11 mouse cellular contexts compared by ENCODE assay signal in genomic region chr2:155513543-155513942, GRCm38 (mm10). TPM values are rescaled to one million over a fixed set of nuclear protein-coding genes. Genes with fewer than 3 reads are reported as not detected.
DNase-seq lines count a peak whose midpoint lies in the region; ATAC-seq and TF ChIP-seq lines count a peak whose summit lies in the region.
"Had no signal": no experiment of that assay in that cellular context is flagged by ENCODE, and none has a peak within 500 bp of the region (broad histone marks: within the 10 kb centered on the region; RNA-seq: fewer than 3 reads in every experiment).

No protein-coding gene starts in this region.

- H3K27me3 ChIP-seq in embryonic facial prominence, embryonic 14.5 days (replicated peaks; ENCODE audit: control insufficient read depth, insufficient read depth, low read length): no peaks in the 10 kb centered on the region
- H3K27me3 ChIP-seq in hindbrain, postnatal 0 days (ENCODE audit: insufficient read depth, low read length): no peaks in the 10 kb centered on the region
- H3K27me3 ChIP-seq in neural tube, embryonic 14.5 days (ENCODE audit: control insufficient read depth, insufficient read depth, low read length): no peaks in the 10 kb centered on the region
- peaks cover 23% of the 10 kb centered on the region for H3K27me3 ChIP-seq in liver, embryonic 11.5 days (replicated peaks; ENCODE audit: control insufficient read depth, insufficient read depth, low read length)
- H3K27me3 ChIP-seq in liver, embryonic 12.5 days (replicated peaks): peaks cover 49% of the 10 kb centered on the region

- ATAC-seq in embryonic facial prominence, embryonic 14.5 days (ENCODE audit: low read depth): no peak
- ATAC-seq in hindbrain, postnatal 0 days: no peak
- ATAC-seq in neural tube, embryonic 14.5 days (ENCODE audit: low read depth): no peak
- ATAC-seq in liver, embryonic 11.5 days (replicated peaks; ENCODE audit: low FRiP score): no peak
- no peak for ATAC-seq in liver, embryonic 12.5 days

- peak overlapping the region; percentile 45; the same call in 1 of the 2 replicates for H3K4me3 ChIP-seq in embryonic facial prominence, embryonic 14.5 days (ENCODE audit: low read depth, low read length)
- peak overlapping the region; percentile 75 for H3K4me3 ChIP-seq in hindbrain, postnatal 0 days (ENCODE audit: low read length)
- peak overlapping the region; percentile 55 for H3K4me3 ChIP-seq in neural tube, embryonic 14.5 days (ENCODE audit: low read depth, low read length)
- no peak overlapping the region for H3K4me3 ChIP-seq in liver, embryonic 11.5 days (ENCODE audit: low read depth, low read length)
- H3K4me3 ChIP-seq in liver, embryonic 12.5 days: no peak overlapping the region
- H3K4me3 ChIP-seq: liver, embryonic 15.5 days had no signal

- peaks cover 5% of the 10 kb centered on the region; the same call in 1 of the 2 replicates for H3K4me1 ChIP-seq in embryonic facial prominence, embryonic 14.5 days (ENCODE audit: control insufficient read depth, insufficient read depth, low read length)
- H3K4me1 ChIP-seq in hindbrain, postnatal 0 days (ENCODE audit: insufficient read depth, low read length): peaks cover 9% of the 10 kb centered on the region; the same call in 1 of the 2 replicates
- H3K4me1 ChIP-seq in neural tube, embryonic 14.5 days (ENCODE audit: control insufficient read depth, insufficient read depth, low read length): peaks cover 11% of the 10 kb centered on the region; the same call in 1 of the 2 replicates
- H3K4me1 ChIP-seq in liver, embryonic 11.5 days (replicated peaks; ENCODE audit: control insufficient read depth, insufficient read depth, low read length): peaks cover 6% of the 10 kb centered on the region; the same call in 1 of the 2 replicates
- H3K4me1 ChIP-seq in liver, embryonic 12.5 days: peaks cover 13% of the 10 kb centered on the region

- H3K27ac ChIP-seq in embryonic facial prominence, embryonic 14.5 days (replicated peaks; ENCODE audit: low read depth, low read length): no peak overlapping the region
- peak overlapping the region; percentile 85 for H3K27ac ChIP-seq in hindbrain, postnatal 0 days
- H3K27ac ChIP-seq in neural tube, embryonic 14.5 days (ENCODE audit: low read depth, low read length): no peak overlapping the region
- H3K27ac ChIP-seq in liver, embryonic 11.5 days (ENCODE audit: low read depth, low read length): no peak overlapping the region
- no peak overlapping the region for H3K27ac ChIP-seq in liver, embryonic 12.5 days
- H3K27ac ChIP-seq: liver, embryonic 15.5 days had no signal

- peak overlapping the region; percentile 63 for H3K4me2 ChIP-seq in embryonic facial prominence, embryonic 14.5 days (ENCODE audit: low read depth, low read length)
- H3K4me2 ChIP-seq in hindbrain, postnatal 0 days (ENCODE audit: low read depth, low read length): peak overlapping the region; percentile 81
- H3K4me2 ChIP-seq in neural tube, embryonic 14.5 days (ENCODE audit: low read depth, low read length): peak overlapping the region; percentile 52
- no peak overlapping the region for H3K4me2 ChIP-seq in liver, embryonic 11.5 days
- no peak overlapping the region for H3K4me2 ChIP-seq in liver, embryonic 12.5 days
- H3K4me2 ChIP-seq: liver, embryonic 15.5 days had no signal

- no peak; the same call in 1 of the 2 replicates for TF ChIP-seq CTCF in hindbrain, postnatal 0 days (IDR thresholded peaks at IDR 0.05; ENCODE audit: low read depth)

- peak; percentile 38 to 49 for DNase-seq in left cerebral cortex, adult 18-20 months (ENCODE audit: low spot score in 2 of 2)
- DNase-seq in left cerebral cortex, adult 8-10 months (ENCODE audit: low spot score in 2 of 2): no peak
- DNase-seq in embryonic facial prominence, embryonic 14.5 days (ENCODE audit: low spot score): no peak
- peak; percentile 68 for DNase-seq in hindbrain, postnatal 0 days (ENCODE audit: low spot score)
- no peak for DNase-seq in liver, embryonic 11.5 days (ENCODE audit: low spot score)
- DNase-seq in kidney, adult 18-20 months: no peak
- DNase-seq: adrenal gland, postnatal 25 days had no signal

- H3K9me3 ChIP-seq in embryonic facial prominence, embryonic 14.5 days (ENCODE audit: control insufficient read depth, low read length): no peaks in the 10 kb centered on the region
- no peaks in the 10 kb centered on the region for H3K9me3 ChIP-seq in hindbrain, postnatal 0 days (ENCODE audit: low read length)
- no peaks in the 10 kb centered on the region for H3K9me3 ChIP-seq in neural tube, embryonic 14.5 days (ENCODE audit: control insufficient read depth, low read length)
- H3K9me3 ChIP-seq in liver, embryonic 11.5 days (ENCODE audit: control insufficient read depth, low read length): no peaks in the 10 kb centered on the region
- H3K9me3 ChIP-seq in liver, embryonic 12.5 days (replicated peaks): no peaks in the 10 kb centered on the region
- H3K9me3 ChIP-seq: G1E; liver, embryonic 15.5 days had no signal

- H3K9ac ChIP-seq in embryonic facial prominence, embryonic 14.5 days (ENCODE audit: low read depth, low read length): peak overlapping the region; percentile 66; the same call in 1 of the 2 replicates
- peak overlapping the region; percentile 83 for H3K9ac ChIP-seq in hindbrain, postnatal 0 days (replicated peaks; ENCODE audit: low read length)
- H3K9ac ChIP-seq in neural tube, embryonic 14.5 days (replicated peaks; ENCODE audit: low read depth, low read length): peak overlapping the region; percentile 73
- no peak overlapping the region for H3K9ac ChIP-seq in liver, embryonic 11.5 days (ENCODE audit: low read depth, low read length)
- H3K9ac ChIP-seq in liver, embryonic 12.5 days: no peak overlapping the region
- H3K9ac ChIP-seq: liver, embryonic 15.5 days had no signal

- no peaks in the 10 kb centered on the region for H3K36me3 ChIP-seq in embryonic facial prominence, embryonic 14.5 days (ENCODE audit: control insufficient read depth, insufficient read depth, low read length)
- H3K36me3 ChIP-seq in hindbrain, postnatal 0 days (ENCODE audit: insufficient read depth, low read length): no peaks in the 10 kb centered on the region
- H3K36me3 ChIP-seq in neural tube, embryonic 14.5 days (ENCODE audit: control insufficient read depth, insufficient read depth, low read length): no peaks in the 10 kb centered on the region
- H3K36me3 ChIP-seq in liver, embryonic 11.5 days (ENCODE audit: control insufficient read depth, insufficient read depth, low read length): no peaks in the 10 kb centered on the region
- H3K36me3 ChIP-seq in liver, embryonic 12.5 days: no peaks in the 10 kb centered on the region
- H3K36me3 ChIP-seq: G1E; liver, embryonic 15.5 days had no signal

- WGBS in embryonic facial prominence, embryonic 14.5 days: 63% methylated on average over 5 of the region's 5 CpGs
- WGBS in hindbrain, postnatal 0 days: 53% methylated on average over 5 of the region's 5 CpGs
- WGBS in neural tube, embryonic 14.5 days: 60% methylated on average over 5 of the region's 5 CpGs
- WGBS in liver, embryonic 11.5 days: 52% methylated on average over 5 of the region's 5 CpGs
- 35% methylated on average over 5 of the region's 5 CpGs for WGBS in liver, embryonic 12.5 days (ENCODE audit: insufficient replicate concordance)

RNA-seq across cellular contexts. Expression of gene Acss2, which starts 4.2 kb away (rescaled TPM):
- 10 to 100 TPM; 47.3 to 57.0 TPM for total RNA-seq in left cerebral cortex, adult 18-20 months (2021)
- 10 to 100 TPM; 53.0 to 64.3 (median 55.1) TPM for total RNA-seq in left cerebral cortex, adult 8-10 months (2022)
- polyA plus RNA-seq in embryonic facial prominence, embryonic 14.5 days (2014; fragmentation: Nextera tagmentation; extraction: Ambion mirVana): 15.3 and 15.8 TPM in 2 replicates
- 40.0 and 42.7 TPM in 2 replicates for total RNA-seq in hindbrain, postnatal 0 days (2014; rRNA removed)
- 23.7 and 27.5 TPM in 2 replicates for polyA plus RNA-seq in hindbrain, postnatal 0 days (2015; fragmentation: Nextera tagmentation; extraction: Ambion mirVana)
- 30.6 and 35.0 TPM in 2 replicates for polyA plus RNA-seq in neural tube, embryonic 14.5 days (2014; fragmentation: Nextera tagmentation; extraction: Ambion mirVana)
- 27.7 and 28.5 TPM in 2 replicates for polyA plus RNA-seq in liver, embryonic 11.5 days (2014; fragmentation: Nextera tagmentation; extraction: Ambion mirVana)
- polyA plus RNA-seq in liver, embryonic 12.5 days (2016; fragmentation: Nextera tagmentation; extraction: Ambion mirVana): 25.1 and 27.1 TPM in 2 replicates

RNA-seq across cellular contexts. Expression of gene Ggt7, which starts 4.5 kb away (rescaled TPM):
- total RNA-seq in left cerebral cortex, adult 18-20 months (2021): 100 to 1,000 TPM; 114 to 127 TPM
- 100 to 1,000 TPM; 104 to 117 (median 113) TPM for total RNA-seq in left cerebral cortex, adult 8-10 months (2022)
- polyA plus RNA-seq in embryonic facial prominence, embryonic 14.5 days (2014; fragmentation: Nextera tagmentation; extraction: Ambion mirVana): 6.1 and 8.7 TPM in 2 replicates
- total RNA-seq in hindbrain, postnatal 0 days (2014; rRNA removed): 201 and 255 TPM in 2 replicates
- 97.5 and 104 TPM in 2 replicates for polyA plus RNA-seq in hindbrain, postnatal 0 days (2015; fragmentation: Nextera tagmentation; extraction: Ambion mirVana)
- 37.7 and 52.7 TPM in 2 replicates for polyA plus RNA-seq in neural tube, embryonic 14.5 days (2014; fragmentation: Nextera tagmentation; extraction: Ambion mirVana)
- polyA plus RNA-seq in liver, embryonic 11.5 days (2014; fragmentation: Nextera tagmentation; extraction: Ambion mirVana): 1.0 and 1.3 TPM in 2 replicates
- 0.54 and 0.86 TPM in 2 replicates for polyA plus RNA-seq in liver, embryonic 12.5 days (2016; fragmentation: Nextera tagmentation; extraction: Ambion mirVana)
- total RNA-seq: G1E had no signal
- polyA plus RNA-seq: G1E had no signal

RNA-seq across cellular contexts. Expression of gene Ncoa6, which starts 39.8 kb away (rescaled TPM):
- 10 to 100 TPM; 57.9 to 63.8 TPM for total RNA-seq in left cerebral cortex, adult 18-20 months (2021)
- 10 to 100 TPM; 55.5 to 61.2 (median 57.9) TPM for total RNA-seq in left cerebral cortex, adult 8-10 months (2022)
- polyA plus RNA-seq in embryonic facial prominence, embryonic 14.5 days (2014; fragmentation: Nextera tagmentation; extraction: Ambion mirVana): 23.0 and 27.4 TPM in 2 replicates
- total RNA-seq in hindbrain, postnatal 0 days (2014; rRNA removed): 29.7 and 43.4 TPM in 2 replicates
- polyA plus RNA-seq in hindbrain, postnatal 0 days (2015; fragmentation: Nextera tagmentation; extraction: Ambion mirVana): 25.7 TPM in 2 replicates
- polyA plus RNA-seq in neural tube, embryonic 14.5 days (2014; fragmentation: Nextera tagmentation; extraction: Ambion mirVana): 31.4 and 36.0 TPM in 2 replicates
- 19.9 and 20.7 TPM in 2 replicates for polyA plus RNA-seq in liver, embryonic 11.5 days (2014; fragmentation: Nextera tagmentation; extraction: Ambion mirVana)
- polyA plus RNA-seq in liver, embryonic 12.5 days (2016; fragmentation: Nextera tagmentation; extraction: Ambion mirVana): 9.2 and 10.4 TPM in 2 replicates

Comparison
In these comparisons a context has a peak if more than half of its experiments do, and no peak if none do; other contexts are left out.
1. DNase-seq: peak in left cerebral cortex, adult 18-20 months (2 of 2) and hindbrain, postnatal 0 days (single experiment); none in left cerebral cortex, adult 8-10 months (0 of 2), embryonic facial prominence, embryonic 14.5 days (single experiment), liver, embryonic 11.5 days (single experiment) and kidney, adult 18-20 months (single experiment).
2. H3K4me2 ChIP-seq: peak in embryonic facial prominence, embryonic 14.5 days (single experiment), hindbrain, postnatal 0 days (single experiment) and neural tube, embryonic 14.5 days (single experiment); none in liver, embryonic 11.5 days (single experiment) and liver, embryonic 12.5 days (single experiment).
3. H3K4me3 ChIP-seq: peak in embryonic facial prominence, embryonic 14.5 days (single experiment), hindbrain, postnatal 0 days (single experiment) and neural tube, embryonic 14.5 days (single experiment); none in liver, embryonic 11.5 days (single experiment) and liver, embryonic 12.5 days (single experiment).
4. H3K9ac ChIP-seq: peak in embryonic facial prominence, embryonic 14.5 days (single experiment), hindbrain, postnatal 0 days (single experiment) and neural tube, embryonic 14.5 days (single experiment); none in liver, embryonic 11.5 days (single experiment) and liver, embryonic 12.5 days (single experiment).